Mouse (Mus musculus): ENCODE data around the gene Zfp710. TPM values are rescaled to one million over a fixed set of nuclear protein-coding genes. Genes with fewer than 3 reads are reported as not detected.
A peak's percentile ranks its signal among the peaks of the same experiment; 100 is the strongest.

Zfp710 gene
- total RNA-seq, 1 experiment = 39.8 TPM

- no peaks in the 10 kb centered on the region for H3K36me3 ChIP-seq (ENCODE audit: control insufficient read depth, insufficient read depth, low read length, poor library complexity, severe bottlenecking)
- no peak overlapping the region for H3K9ac ChIP-seq (ENCODE audit: insufficient read depth, low read depth, low read length, poor library complexity, severe bottlenecking)
- in situ Hi-C loops (cut with MboI; ENCODE audit: low sequenced_read_pairs in 2 of 2, unreplicated experiment in 2 of 2) = no loop called here
- no peak overlapping the region for H3K4me3 ChIP-seq (ENCODE audit: insufficient read depth in 1 of 2, low read depth in 1 of 2, low read length in 2 of 2, poor library complexity in 1 of 2, severe bottlenecking in 1 of 2)
- H3K27ac ChIP-seq (ENCODE audit: insufficient read depth, low read depth, low read length, poor library complexity, severe bottlenecking) = peak overlapping the region; percentile 29; the same call in 1 of the 2 replicates
- H3K9me3 ChIP-seq (ENCODE audit: control insufficient read depth, insufficient read depth, low read depth, low read length) = no peaks in the 10 kb centered on the region
- H3K4me1 ChIP-seq (ENCODE audit: control insufficient read depth in 2 of 2, insufficient read depth in 2 of 2, low read length in 2 of 2, poor library complexity in 1 of 2) = peaks cover 13 to 26% of the 10 kb centered on the region in 2 experiments
- no peak for DNase-seq (ENCODE audit: low read depth, low spot score)
- TF ChIP-seq ZNF384 (IDR thresholded peaks at IDR 0.05; ENCODE audit: low read depth, low read length) = peak; percentile 82
- TF ChIP-seq CHD2 (IDR thresholded peaks at IDR 0.05; ENCODE audit: low read depth, low read length) = no peak
These were observed 5.8 kb upstream of the Zfp710 start for GRCm38 (mm10) chr7:80018506-80019452.

GRCm38 (mm10) chr7:80023621-80024435, 786 bp upstream of the Zfp710 start:
- in situ Hi-C loops (cut with MboI; ENCODE audit: low sequenced_read_pairs in 2 of 2, unreplicated experiment in 2 of 2) = no loop called here
- DNase-seq (ENCODE audit: low read depth, low spot score) = no peak
- Histone ChIP-seq H3K9me3 (ENCODE audit: control insufficient read depth, insufficient read depth, low read depth, low read length) (no peaks in the 10 kb centered on the region), H3K36me3 (ENCODE audit: control insufficient read depth, insufficient read depth, low read length, poor library complexity, severe bottlenecking) (0 out of 2 replicates have a peak, but pooled peaks cover 4% of the 10 kb centered on the region), H3K4me3 (ENCODE audit: insufficient read depth in 1 of 2, low read depth in 1 of 2, low read length in 2 of 2, poor library complexity in 1 of 2, severe bottlenecking in 1 of 2) (peak overlapping the region; percentile 72 to 81; a peak in 3 of 4 replicates), H3K9ac (ENCODE audit: insufficient read depth, low read depth, low read length, poor library complexity, severe bottlenecking) (peak overlapping the region; percentile 62; the same call in 1 of the 2 replicates), H3K27ac (ENCODE audit: insufficient read depth, low read depth, low read length, poor library complexity, severe bottlenecking) (peak overlapping the region; percentile 83), H3K4me1 (ENCODE audit: control insufficient read depth in 2 of 2, insufficient read depth in 2 of 2, low read length in 2 of 2, poor library complexity in 1 of 2) (peaks cover 8 to 21% of the 10 kb centered on the region in 2 experiments)
- no peak for TF ChIP-seq ZNF384 (IDR thresholded peaks at IDR 0.05; ENCODE audit: low read depth, low read length)
- no peak for TF ChIP-seq HCFC1 (IDR thresholded peaks at IDR 0.05; ENCODE audit: borderline replicate concordance, insufficient read depth, low read length)
- TF ChIP-seq CHD2 (IDR thresholded peaks at IDR 0.05; ENCODE audit: low read depth, low read length) = no peak
- TF ChIP-seq MAFK (IDR thresholded peaks at IDR 0.05; ENCODE audit: insufficient read depth, low read depth, low read length) = no peak
- no peak for TF ChIP-seq ZC3H11A (IDR thresholded peaks at IDR 0.05; ENCODE audit: borderline replicate concordance, low read depth, low read length)

GRCm38 (mm10) chr7:80025391-80026117, 940 bp downstream of the Zfp710 start:
- Histone ChIP-seq H3K27ac (ENCODE audit: insufficient read depth, low read depth, low read length, poor library complexity, severe bottlenecking) (peak overlapping the region; percentile 93), H3K36me3 (ENCODE audit: control insufficient read depth, insufficient read depth, low read length, poor library complexity, severe bottlenecking) (peaks cover 4% of the 10 kb centered on the region; the same call in 1 of the 2 replicates), H3K9me3 (ENCODE audit: control insufficient read depth, insufficient read depth, low read depth, low read length) (no peaks in the 10 kb centered on the region), H3K9ac (ENCODE audit: insufficient read depth, low read depth, low read length, poor library complexity, severe bottlenecking) (peak overlapping the region; percentile 86), H3K4me3 (ENCODE audit: insufficient read depth in 1 of 2, low read depth in 1 of 2, low read length in 2 of 2, poor library complexity in 1 of 2, severe bottlenecking in 1 of 2) (peak overlapping the region; percentile 72 to 81), H3K4me1 (ENCODE audit: control insufficient read depth in 2 of 2, insufficient read depth in 2 of 2, low read length in 2 of 2, poor library complexity in 1 of 2) (peaks cover 8 to 16% of the 10 kb centered on the region in 2 experiments)
- no peak for TF ChIP-seq ZC3H11A (IDR thresholded peaks at IDR 0.05; ENCODE audit: borderline replicate concordance, low read depth, low read length)
- TF ChIP-seq CHD2 (IDR thresholded peaks at IDR 0.05; ENCODE audit: low read depth, low read length) = no peak
- in situ Hi-C loops (cut with MboI; ENCODE audit: low sequenced_read_pairs in 2 of 2, unreplicated experiment in 2 of 2) = no loop called here
- no peak for DNase-seq (ENCODE audit: low read depth, low spot score)

GRCm38 (mm10) chr7:80026118-80026989, 1.7 kb downstream of the Zfp710 start:
- H3K36me3 ChIP-seq (ENCODE audit: control insufficient read depth, insufficient read depth, low read length, poor library complexity, severe bottlenecking) = peaks cover 5% of the 10 kb centered on the region; the same call in 1 of the 2 replicates
- H3K9me3 ChIP-seq (ENCODE audit: control insufficient read depth, insufficient read depth, low read depth, low read length) = no peaks in the 10 kb centered on the region
- peaks cover 8 to 19% of the 10 kb centered on the region in 2 experiments for H3K4me1 ChIP-seq (ENCODE audit: control insufficient read depth in 2 of 2, insufficient read depth in 2 of 2, low read length in 2 of 2, poor library complexity in 1 of 2)
- DNase-seq (ENCODE audit: low read depth, low spot score) = no peak
- TF ChIP-seq MAFK (IDR thresholded peaks at IDR 0.05; ENCODE audit: insufficient read depth, low read depth, low read length) (no peak), ZC3H11A (IDR thresholded peaks at IDR 0.05; ENCODE audit: borderline replicate concordance, low read depth, low read length) (no peak), HCFC1 (IDR thresholded peaks at IDR 0.05; ENCODE audit: borderline replicate concordance, insufficient read depth, low read length) (no peak), CHD2 (IDR thresholded peaks at IDR 0.05; ENCODE audit: low read depth, low read length) (no peak), ZNF384 (IDR thresholded peaks at IDR 0.05; ENCODE audit: low read depth, low read length) (no peak)
- in situ Hi-C loops (cut with MboI; ENCODE audit: low sequenced_read_pairs in 2 of 2, unreplicated experiment in 2 of 2) = no loop called here
- peak overlapping the region; percentile 86 for H3K9ac ChIP-seq (ENCODE audit: insufficient read depth, low read depth, low read length, poor library complexity, severe bottlenecking)
- peak overlapping the region; percentile 80 to 81 for H3K4me3 ChIP-seq (ENCODE audit: insufficient read depth in 1 of 2, low read depth in 1 of 2, low read length in 2 of 2, poor library complexity in 1 of 2, severe bottlenecking in 1 of 2)
- peak overlapping the region; percentile 93 for H3K27ac ChIP-seq (ENCODE audit: insufficient read depth, low read depth, low read length, poor library complexity, severe bottlenecking)

Measured in ES-E14 (cell line).